Mouse (Mus musculus): ENCODE results near the gene Kcnh8.

The Kcnh8 gene

DNA sequence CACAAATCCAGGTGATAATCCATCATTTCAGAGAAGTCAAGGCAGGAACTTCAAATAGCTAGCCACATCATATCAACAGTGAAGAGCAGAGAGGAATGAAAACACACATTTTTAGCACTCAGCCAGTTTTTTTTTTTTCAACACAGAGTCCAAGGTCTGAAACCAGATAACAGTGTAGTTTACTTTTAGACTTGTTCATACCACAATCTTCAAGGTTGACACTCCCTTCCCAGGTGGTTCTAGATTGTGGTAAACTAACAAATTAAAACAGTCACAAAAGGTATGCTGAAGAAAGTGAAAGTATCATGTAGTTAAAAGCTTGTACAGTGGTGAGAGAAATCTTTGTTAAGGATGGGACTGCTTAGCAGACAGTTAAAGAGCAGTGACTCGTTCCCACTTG lies 216.5 kb downstream of the Kcnh8 start:
- DNase-seq (ENCODE audit: low read depth, low spot score) = no peak

GRCm38 (mm10) chr17:52829678-52830077 lies 227.2 kb downstream of the Kcnh8 start:
- DNase-seq (ENCODE audit: low read depth, low spot score) = no peak

- no peak for DNase-seq (ENCODE audit: low read depth, low spot score)
These were observed 270.7 kb downstream of the Kcnh8 start for GRCm38 (mm10) chr17:52873195-52873594.

DNA sequence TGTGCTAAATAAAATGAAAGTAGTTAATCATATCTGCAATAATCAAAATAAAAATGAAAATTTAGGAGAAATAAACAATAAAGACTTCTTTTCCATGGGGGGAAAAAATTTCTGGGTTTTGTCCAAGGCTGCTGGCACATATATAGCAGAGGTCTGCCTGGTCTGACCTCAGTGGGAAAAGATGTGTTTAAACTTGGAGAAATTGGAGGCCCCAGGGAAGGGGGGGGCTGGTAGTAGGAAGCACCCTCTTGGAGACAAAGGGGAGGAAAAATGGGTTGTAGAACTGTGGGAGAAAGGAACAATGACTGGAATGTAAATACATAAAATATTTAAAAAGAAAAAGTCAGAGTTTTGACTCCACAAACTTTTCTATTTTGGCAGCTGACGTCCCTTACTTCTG lies 276.5 kb downstream of the Kcnh8 start:
- DNase-seq (ENCODE audit: low read depth, low spot score) = no peak

DNA sequence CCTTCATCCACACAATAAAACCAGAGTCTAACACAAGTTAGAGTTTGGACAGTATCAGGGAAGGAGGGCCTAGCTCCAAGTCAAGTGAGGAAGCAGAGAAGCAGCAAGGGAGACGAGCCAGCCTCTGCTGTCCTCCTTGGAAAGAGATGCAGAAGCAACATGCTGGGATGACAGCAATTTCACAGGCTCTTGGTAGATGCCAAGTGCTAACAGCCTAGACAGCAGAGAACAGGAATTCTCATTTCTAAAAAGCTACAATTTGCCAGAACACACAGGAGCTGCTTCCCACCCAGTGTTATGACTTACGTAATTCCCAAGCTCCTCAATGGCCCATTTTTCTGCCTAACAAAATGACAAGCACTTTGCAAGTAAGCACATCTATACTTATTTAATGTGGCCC lies 277.5 kb downstream of the Kcnh8 start:
- no peak for DNase-seq (ENCODE audit: low read depth, low spot score)

DNA sequence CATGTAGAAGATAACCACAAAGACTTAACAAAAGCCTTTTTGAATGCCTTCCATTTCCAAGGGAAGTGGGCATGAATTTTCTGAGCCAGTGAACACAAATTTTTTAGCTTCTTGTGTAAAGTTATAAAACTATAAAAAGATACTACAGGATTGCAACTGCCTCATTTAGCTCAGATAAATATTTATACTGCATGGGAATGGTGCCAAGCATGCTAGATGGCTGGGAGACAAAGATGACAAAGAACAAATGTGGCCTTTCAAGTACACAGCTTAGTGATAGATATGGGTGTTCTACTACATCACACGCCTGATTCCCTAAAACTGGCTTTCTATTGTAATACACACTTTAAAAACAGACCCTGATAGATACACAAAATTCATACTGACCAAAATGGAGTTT lies 282.7 kb downstream of the Kcnh8 start:
- DNase-seq (ENCODE audit: low read depth, low spot score) = no peak

DNA sequence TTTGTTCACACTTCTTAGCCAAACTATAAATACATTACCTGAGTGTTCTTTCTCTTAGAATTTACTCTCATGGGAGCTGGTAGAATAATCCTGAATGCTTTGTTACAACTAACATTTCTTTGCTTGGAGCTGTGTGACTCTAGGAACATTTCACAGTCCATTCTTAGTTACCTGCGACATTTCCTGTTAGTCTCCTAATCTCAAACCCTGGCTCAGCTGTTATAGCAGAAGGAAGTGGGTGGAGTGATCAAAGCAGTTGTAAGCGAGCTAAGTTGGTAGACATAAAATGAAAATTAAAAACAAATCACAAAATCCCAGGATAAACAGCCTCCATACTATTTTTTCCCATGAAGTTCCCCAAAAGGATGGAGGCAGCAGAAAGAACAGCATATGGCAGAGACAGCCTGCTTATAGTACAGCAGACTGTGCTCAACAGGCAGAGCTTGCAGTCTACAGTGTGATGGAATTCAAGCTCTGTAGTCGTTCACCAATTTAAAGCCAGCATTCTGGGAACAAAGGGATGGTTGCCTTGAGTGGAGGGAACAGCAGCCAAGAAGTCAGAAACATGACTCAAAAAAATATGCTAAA lies 318.1 kb downstream of the Kcnh8 start:
- DNase-seq (ENCODE audit: low read depth, low spot score) = no peak

DNA sequence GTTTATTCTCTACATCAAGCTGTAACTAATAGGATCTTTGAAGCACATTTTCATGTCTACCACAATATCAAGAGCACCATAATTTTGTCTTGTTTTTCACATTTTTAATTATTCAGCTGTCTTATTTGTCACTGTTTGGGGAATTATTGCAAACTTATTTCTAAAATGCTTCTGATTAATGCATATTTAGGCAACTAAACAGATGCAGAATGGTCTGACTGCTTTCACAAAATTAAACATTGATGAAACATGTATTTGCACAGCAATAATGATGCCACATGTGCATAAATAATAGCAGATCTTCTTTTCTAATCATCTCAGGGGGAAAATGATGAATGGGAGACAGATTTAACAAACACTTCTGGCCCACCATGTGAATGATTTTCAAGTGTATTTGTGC lies 341.5 kb downstream of the Kcnh8 start:
- no peak for DNase-seq (ENCODE audit: low read depth, low spot score)

GRCm38 (mm10) chr17:52972735-52973134 lies 370.2 kb downstream of the Kcnh8 start:
- no peak for DNase-seq (ENCODE audit: low read depth, low spot score)

- no peak for DNase-seq (ENCODE audit: low read depth, low spot score)
These were observed 378.4 kb downstream of the Kcnh8 start for GRCm38 (mm10) chr17:52980958-52981357.
